Mouse (Mus musculus) spleen, postnatal 36 days (tissue): ENCODE results near the gene Gm1673.
"Not testable (repeated sequence)": the region's sequence is repeated elsewhere in the genome, so short reads cannot be mapped to it uniquely, and the experiment has no call there.

Experiments
- DNase-seq, 2 experiments: peaks; one replicate each; pipeline ENCODE4 v3.0.0; 2022; ENCODE audit warnings: low spot score in 2 of 2, mixed read lengths in 1 of 2

Gm1673 gene

GRCm38 (mm10) chr5:33983309-33984121, at the start of gene Gm1673:
Gene Gm1673 (plus strand): TSS chr5:33983433.
- peak; percentile 46 to 51 for DNase-seq

- DNase-seq, result no peak
These were observed 49.2 kb upstream of the Gm1673 start for GRCm38 (mm10) chr5:33934081-33934480.

GRCm38 (mm10) chr5:33934877-33935276, 48.4 kb upstream of the Gm1673 start:
- DNase-seq, result no peak

- peak in 1 of 2 experiments; percentile 42 for DNase-seq
These were observed 47.5 kb upstream of the Gm1673 start for GRCm38 (mm10) chr5:33935700-33936111.

- DNase-seq, result peak; percentile 99
These were observed 47.0 kb upstream of the Gm1673 start, which contains the start of gene Nelfa for GRCm38 (mm10) chr5:33936120-33936707. Gene Nelfa (minus strand): TSS chr5:33936413.

GRCm38 (mm10) chr5:33937230-33937629, 46.0 kb upstream of the Gm1673 start:
- DNase-seq, result no peak

GRCm38 (mm10) chr5:33938448-33938847, 44.8 kb upstream of the Gm1673 start:
- peak; percentile 79 to 81 for DNase-seq

- not testable (repeated sequence) for DNase-seq
These were observed 36.2 kb upstream of the Gm1673 start for GRCm38 (mm10) chr5:33947035-33947434.

GRCm38 (mm10) chr5:33948314-33948713, 34.9 kb upstream of the Gm1673 start:
- DNase-seq, result no peak

- no peak for DNase-seq
These were observed 29.6 kb upstream of the Gm1673 start for GRCm38 (mm10) chr5:33953471-33954185.

- peak; percentile 61 to 62 for DNase-seq
These were observed 28.9 kb upstream of the Gm1673 start for GRCm38 (mm10) chr5:33954354-33954753.

- no peak for DNase-seq
These were observed 27.4 kb upstream of the Gm1673 start for GRCm38 (mm10) chr5:33955868-33956267.

GRCm38 (mm10) chr5:33959382-33959781, 23.9 kb upstream of the Gm1673 start:
- DNase-seq, result no peak

GRCm38 (mm10) chr5:33974736-33975135, 8.5 kb upstream of the Gm1673 start:
- no peak for DNase-seq

GRCm38 (mm10) chr5:33976267-33976666, 7.0 kb upstream of the Gm1673 start:
- DNase-seq, result no peak

GRCm38 (mm10) chr5:33982731-33983259, 438 bp upstream of the Gm1673 start:
- no peak for DNase-seq

- DNase-seq, result peak in 1 of 2 experiments; percentile 12
These were observed 11.7 kb downstream of the Gm1673 start for GRCm38 (mm10) chr5:33994671-33995625.

- DNase-seq, result peak; percentile 52 to 61
These were observed 12.8 kb downstream of the Gm1673 start, which contains the start of gene Nat8l for GRCm38 (mm10) chr5:33995843-33996693. Gene Nat8l (plus strand): TSS chr5:33995984.

GRCm38 (mm10) chr5:33996694-33997045, 13.4 kb downstream of the Gm1673 start:
- DNase-seq, result no peak
